Mouse (Mus musculus): Measurements from ENCODE around the gene Ago1. TPM values are rescaled to one million over a fixed set of nuclear protein-coding genes. Genes with fewer than 3 reads are reported as not detected.

Gene Ago1
- polyA plus RNA-seq, 1 experiment from 2014 or later, result 2.7 TPM

GRCm38 (mm10) chr4:126502141-126502976 lies 34.0 kb upstream of the Ago1 start:
- H3K4me1 ChIP-seq (replicated peaks; ENCODE audit: control insufficient read depth, insufficient read depth, low read length), result no peaks in the 10 kb centered on the region
- 59% methylated on average over 6 of the region's 6 CpGs for WGBS
- H3K9me3 ChIP-seq (ENCODE audit: control insufficient read depth), result no peaks in the 10 kb centered on the region
- TF ChIP-seq CTCF (IDR thresholded peaks at IDR 0.05; ENCODE audit: low read depth), result no peak
- no peak overlapping the region for H3K9ac ChIP-seq (ENCODE audit: low read depth, low read length)
- ATAC-seq, result no peak
- no peak overlapping the region for H3K4me2 ChIP-seq (replicated peaks; ENCODE audit: low read depth)
- no peak overlapping the region for H3K27ac ChIP-seq (ENCODE audit: low read depth, low read length)
- H3K4me3 ChIP-seq (ENCODE audit: low read depth, low read length), result no peak overlapping the region
- H3K27me3 ChIP-seq (replicated peaks; ENCODE audit: control insufficient read depth, insufficient read depth, low read length), result no peaks in the 10 kb centered on the region
- H3K36me3 ChIP-seq (ENCODE audit: control insufficient read depth, insufficient read depth), result no peaks in the 10 kb centered on the region

- H3K4me2 ChIP-seq (replicated peaks; ENCODE audit: low read depth), result no peak overlapping the region
- ATAC-seq, result no peak
- no peak overlapping the region for H3K27ac ChIP-seq (ENCODE audit: low read depth, low read length)
- no peaks in the 10 kb centered on the region; the same call in 1 of the 2 replicates for H3K4me1 ChIP-seq (replicated peaks; ENCODE audit: control insufficient read depth, insufficient read depth, low read length)
- no peaks in the 10 kb centered on the region for H3K27me3 ChIP-seq (replicated peaks; ENCODE audit: control insufficient read depth, insufficient read depth, low read length)
- no peak for TF ChIP-seq CTCF (IDR thresholded peaks at IDR 0.05; ENCODE audit: low read depth)
- WGBS, result 44% methylated on average over 1 of the region's 1 CpGs
- no peaks in the 10 kb centered on the region for H3K9me3 ChIP-seq (ENCODE audit: control insufficient read depth)
- H3K9ac ChIP-seq (ENCODE audit: low read depth, low read length), result no peak overlapping the region
- H3K36me3 ChIP-seq (ENCODE audit: control insufficient read depth, insufficient read depth), result no peaks in the 10 kb centered on the region
- no peak overlapping the region for H3K4me3 ChIP-seq (ENCODE audit: low read depth, low read length)
These were observed 30.2 kb upstream of the Ago1 start for GRCm38 (mm10) chr4:126498601-126499000.

DNA sequence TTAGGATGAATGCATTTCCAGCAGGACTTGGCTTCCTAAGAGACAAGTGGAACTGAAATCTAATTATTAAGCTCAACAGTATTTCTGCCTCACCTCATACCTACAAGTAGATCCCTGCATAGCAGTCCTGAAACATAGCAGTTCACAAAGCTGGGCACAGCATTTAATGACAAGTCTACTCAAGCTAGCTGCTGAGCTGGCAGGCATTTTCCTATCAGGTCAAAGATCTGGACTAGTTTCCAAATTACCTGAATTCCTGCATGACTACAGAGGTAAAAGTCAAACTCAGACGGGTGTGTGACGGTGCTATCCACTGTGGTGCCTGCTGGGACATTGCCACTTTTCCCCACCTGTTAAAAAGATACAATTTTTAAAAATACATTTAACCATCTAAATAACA lies 28.6 kb upstream of the Ago1 start:
- ATAC-seq, result no peak
- no peak for TF ChIP-seq CTCF (IDR thresholded peaks at IDR 0.05; ENCODE audit: low read depth)
- WGBS, result 39% methylated on average over 2 of the region's 2 CpGs
- Histone ChIP-seq H3K9ac (ENCODE audit: low read depth, low read length) (no peak overlapping the region), H3K27ac (ENCODE audit: low read depth, low read length) (0 out of 2 replicates have a peak overlapping the region, but pooled peaks have one; percentile 3), H3K4me1 (replicated peaks; ENCODE audit: control insufficient read depth, insufficient read depth, low read length) (no peaks in the 10 kb centered on the region; the same call in 1 of the 2 replicates), H3K36me3 (ENCODE audit: control insufficient read depth, insufficient read depth) (peaks cover 8% of the 10 kb centered on the region; the same call in 1 of the 2 replicates), H3K4me2 (replicated peaks; ENCODE audit: low read depth) (no peak overlapping the region), H3K27me3 (replicated peaks; ENCODE audit: control insufficient read depth, insufficient read depth, low read length) (no peaks in the 10 kb centered on the region), H3K9me3 (ENCODE audit: control insufficient read depth) (no peaks in the 10 kb centered on the region), H3K4me3 (ENCODE audit: low read depth, low read length) (no peak overlapping the region)

DNA sequence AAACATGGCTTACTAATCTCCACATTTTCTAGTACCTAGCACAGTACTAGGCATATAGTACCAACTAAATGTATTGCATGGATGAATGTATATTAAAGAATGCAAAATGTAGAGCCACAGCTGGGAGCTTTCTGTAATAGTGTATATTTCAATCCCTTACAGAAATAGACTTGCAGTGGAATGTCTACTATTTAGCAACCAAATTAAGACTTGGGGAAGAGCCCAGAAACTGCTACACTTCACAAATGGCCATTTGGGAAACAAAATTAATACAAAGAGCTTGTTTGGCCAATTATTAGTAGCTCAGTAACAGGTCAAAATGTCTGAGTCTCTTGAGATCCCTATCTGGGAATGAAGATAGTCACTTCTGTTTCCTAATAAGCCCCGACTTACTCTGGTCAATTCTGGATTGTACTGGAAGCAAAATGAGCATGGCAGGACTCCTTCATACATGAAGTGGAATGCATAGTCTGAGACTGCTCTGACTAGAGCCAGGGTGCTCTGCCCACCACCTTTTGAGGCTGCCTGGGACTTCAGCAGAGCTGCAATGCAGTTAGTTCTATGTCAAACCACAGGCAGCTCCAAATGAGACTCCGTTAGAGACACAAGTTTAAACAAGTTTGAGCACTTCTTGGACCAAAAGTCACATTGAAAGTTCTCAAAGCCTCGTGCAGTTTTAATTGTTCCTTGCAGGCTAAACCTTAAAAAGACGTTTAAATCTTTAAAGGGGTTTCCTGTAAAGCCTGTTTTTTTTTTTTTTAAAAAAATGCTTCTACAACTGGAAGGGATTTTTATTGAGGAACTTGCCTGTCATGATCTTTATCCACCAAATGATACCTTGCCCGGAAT lies 27.8 kb upstream of the Ago1 start:
- WGBS, result 64% methylated on average over 5 of the region's 5 CpGs
- H3K4me3 ChIP-seq (ENCODE audit: low read depth, low read length), result no peak overlapping the region
- TF ChIP-seq CTCF (IDR thresholded peaks at IDR 0.05; ENCODE audit: low read depth), result no peak
- no peak overlapping the region for H3K9ac ChIP-seq (ENCODE audit: low read depth, low read length)
- no peaks in the 10 kb centered on the region; the same call in 1 of the 2 replicates for H3K4me1 ChIP-seq (replicated peaks; ENCODE audit: control insufficient read depth, insufficient read depth, low read length)
- H3K27ac ChIP-seq (ENCODE audit: low read depth, low read length), result 0 out of 2 replicates have a peak overlapping the region, but pooled peaks have one; percentile 3
- no peak overlapping the region for H3K4me2 ChIP-seq (replicated peaks; ENCODE audit: low read depth)
- H3K27me3 ChIP-seq (replicated peaks; ENCODE audit: control insufficient read depth, insufficient read depth, low read length), result no peaks in the 10 kb centered on the region
- no peaks in the 10 kb centered on the region for H3K9me3 ChIP-seq (ENCODE audit: control insufficient read depth)
- H3K36me3 ChIP-seq (ENCODE audit: control insufficient read depth, insufficient read depth), result peaks cover 8% of the 10 kb centered on the region; the same call in 1 of the 2 replicates
- no peak for ATAC-seq

DNA sequence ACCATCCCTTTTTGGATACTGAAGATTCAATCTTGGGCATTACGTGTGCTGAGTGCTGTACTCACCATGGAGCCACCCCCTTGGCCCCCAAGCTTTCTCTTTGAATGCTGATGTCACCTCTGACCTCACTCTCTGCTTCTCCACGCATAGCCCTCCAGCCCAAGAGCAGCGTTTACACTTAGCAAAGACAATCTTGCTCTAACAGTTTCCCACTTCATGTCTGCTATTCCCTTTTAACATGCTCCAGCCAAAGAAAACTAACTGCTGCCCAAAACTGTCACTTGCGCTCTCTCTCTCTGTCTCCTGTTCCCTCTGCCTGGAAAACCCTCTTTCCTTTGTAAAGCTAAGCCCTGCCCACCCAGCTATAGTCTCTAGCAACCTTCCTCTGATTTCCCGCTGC lies 27.1 kb upstream of the Ago1 start:
- Histone ChIP-seq H3K9ac (ENCODE audit: low read depth, low read length) (no peak overlapping the region), H3K4me2 (replicated peaks; ENCODE audit: low read depth) (no peak overlapping the region), H3K4me3 (ENCODE audit: low read depth, low read length) (no peak overlapping the region), H3K27ac (ENCODE audit: low read depth, low read length) (no peak overlapping the region), H3K27me3 (replicated peaks; ENCODE audit: control insufficient read depth, insufficient read depth, low read length) (no peaks in the 10 kb centered on the region), H3K4me1 (replicated peaks; ENCODE audit: control insufficient read depth, insufficient read depth, low read length) (no peaks in the 10 kb centered on the region; the same call in 1 of the 2 replicates), H3K36me3 (ENCODE audit: control insufficient read depth, insufficient read depth) (peaks cover 8% of the 10 kb centered on the region; the same call in 1 of the 2 replicates), H3K9me3 (ENCODE audit: control insufficient read depth) (no peaks in the 10 kb centered on the region)
- 61% methylated on average over 5 of the region's 5 CpGs for WGBS
- ATAC-seq, result no peak
- no peak for TF ChIP-seq CTCF (IDR thresholded peaks at IDR 0.05; ENCODE audit: low read depth)

- 84% methylated on average over 4 of the region's 4 CpGs for WGBS
- no peaks in the 10 kb centered on the region; the same call in 1 of the 2 replicates for H3K4me1 ChIP-seq (replicated peaks; ENCODE audit: control insufficient read depth, insufficient read depth, low read length)
- no peaks in the 10 kb centered on the region for H3K9me3 ChIP-seq (ENCODE audit: control insufficient read depth)
- no peak overlapping the region for H3K9ac ChIP-seq (ENCODE audit: low read depth, low read length)
- H3K4me3 ChIP-seq (ENCODE audit: low read depth, low read length), result no peak overlapping the region
- ATAC-seq, result no peak
- no peak for TF ChIP-seq CTCF (IDR thresholded peaks at IDR 0.05; ENCODE audit: low read depth)
- no peak overlapping the region for H3K4me2 ChIP-seq (replicated peaks; ENCODE audit: low read depth)
- no peaks in the 10 kb centered on the region for H3K27me3 ChIP-seq (replicated peaks; ENCODE audit: control insufficient read depth, insufficient read depth, low read length)
- peaks cover 8% of the 10 kb centered on the region; the same call in 1 of the 2 replicates for H3K36me3 ChIP-seq (ENCODE audit: control insufficient read depth, insufficient read depth)
- no peak overlapping the region for H3K27ac ChIP-seq (ENCODE audit: low read depth, low read length)
These were observed 25.0 kb upstream of the Ago1 start for GRCm38 (mm10) chr4:126493416-126493815.

Data from intestine, postnatal 0 days (tissue).